1 mouse cellular context compared by ENCODE assay signal in the genomic region with DNA sequence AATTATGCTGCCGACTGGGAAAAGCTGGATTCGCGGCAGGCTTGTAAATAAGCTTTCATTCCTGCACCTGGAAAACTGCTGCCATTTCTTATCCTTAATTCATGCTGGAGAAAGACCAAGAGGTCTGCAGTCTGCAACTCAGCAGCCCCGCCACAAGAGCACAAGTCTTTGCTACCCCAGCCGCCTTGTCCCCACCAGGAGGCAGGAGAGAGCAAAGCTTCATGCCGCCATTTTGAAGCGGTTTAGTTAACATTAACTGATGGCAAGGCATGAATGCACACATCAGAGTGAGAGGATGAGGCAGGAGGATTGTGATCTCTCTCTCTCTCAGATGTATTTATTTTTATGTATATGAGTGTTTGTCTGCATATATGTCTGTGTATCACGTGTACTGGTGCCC.
TF ChIP-seq lines count a peak whose summit lies in the region.

No protein-coding gene starts in this region.

TF ChIP-seq in CH12.LX, 34 proteins besides CTCF, POLR2A, EP300 and RAD21:
- TF ChIP-seq MEF2A (IDR thresholded peaks at IDR 0.05; ENCODE audit: borderline replicate concordance, low read depth, low read length) (no peak), ZKSCAN1 (IDR thresholded peaks at IDR 0.05; ENCODE audit: borderline replicate concordance, low read depth, low read length) (no peak), ZNF384 (IDR thresholded peaks at IDR 0.05; ENCODE audit: low read depth, low read length) (no peak), SMC3 (IDR thresholded peaks at IDR 0.05; ENCODE audit: low read depth, low read length) (peak; percentile 4; the same call in 1 of the 2 replicates), MAX (IDR thresholded peaks at IDR 0.05; ENCODE audit: low read length) (no peak), CHD2 (IDR thresholded peaks at IDR 0.05; ENCODE audit: low read length) (no peak)
